Mouse (Mus musculus) cerebellum, adult (tissue): ENCODE measurements around the gene Ddx28.
"Not testable (repeated sequence)": the region's sequence is repeated elsewhere in the genome, so short reads cannot be mapped to it uniquely, and the experiment has no call there.

Experiments used
- ATAC-seq: cut with Nextera tagmentation; 2 replicates; pipeline ENCODE4 v1.9.2; 2017; ENCODE audit warnings: mild to moderate bottlenecking, moderate library complexity, mixed read lengths; ENCODE audit not compliant: insufficient number of reproducible peaks, low FRiP score, low TSS enrichment

The Ddx28 gene

DNA sequence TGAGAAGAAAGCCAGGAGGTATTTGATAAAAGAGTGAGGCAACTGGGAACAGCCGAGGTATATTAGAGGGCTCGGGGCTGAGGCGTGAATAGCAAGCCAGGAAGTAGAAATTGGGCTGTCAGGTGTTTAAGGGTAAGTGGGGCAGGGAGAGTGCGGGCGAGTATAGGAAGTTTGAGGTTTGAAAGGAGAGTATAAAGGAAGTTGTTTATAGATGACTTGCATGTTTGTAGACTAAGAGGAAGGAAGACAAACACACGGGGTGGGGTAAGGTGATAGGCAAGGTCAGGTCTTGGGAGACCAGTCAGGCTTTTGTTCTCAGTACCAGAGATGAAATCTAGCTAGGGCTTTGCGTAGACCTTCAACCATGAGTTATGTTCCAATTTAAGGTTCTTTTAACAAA lies 5.4 kb upstream of the Ddx28 start:
- ATAC-seq, result no peak

DNA sequence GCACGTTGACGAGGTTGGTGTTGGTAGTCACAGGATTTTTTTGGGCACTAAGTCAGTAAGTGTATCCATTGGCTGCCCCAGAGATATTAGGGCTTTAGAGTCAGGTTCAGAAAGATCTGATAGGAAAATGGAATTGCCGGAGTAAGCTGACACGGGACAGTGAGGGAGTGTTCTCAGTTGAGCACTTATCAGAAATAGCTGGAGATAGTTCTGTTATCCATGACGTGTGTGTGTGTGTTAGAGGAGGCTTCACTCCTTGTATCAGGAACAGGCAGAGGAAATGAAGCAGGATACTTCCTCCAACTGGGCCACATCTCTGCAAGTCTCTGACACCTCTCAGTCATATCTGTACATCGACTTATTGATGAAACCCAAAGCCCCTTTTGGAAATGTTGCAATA lies 4.6 kb upstream of the Ddx28 start:
- ATAC-seq, result no peak

GRCm38 (mm10) chr8:106012203-106012602 lies 521 bp upstream of the Ddx28 start:
- not testable (repeated sequence) for ATAC-seq

DNA sequence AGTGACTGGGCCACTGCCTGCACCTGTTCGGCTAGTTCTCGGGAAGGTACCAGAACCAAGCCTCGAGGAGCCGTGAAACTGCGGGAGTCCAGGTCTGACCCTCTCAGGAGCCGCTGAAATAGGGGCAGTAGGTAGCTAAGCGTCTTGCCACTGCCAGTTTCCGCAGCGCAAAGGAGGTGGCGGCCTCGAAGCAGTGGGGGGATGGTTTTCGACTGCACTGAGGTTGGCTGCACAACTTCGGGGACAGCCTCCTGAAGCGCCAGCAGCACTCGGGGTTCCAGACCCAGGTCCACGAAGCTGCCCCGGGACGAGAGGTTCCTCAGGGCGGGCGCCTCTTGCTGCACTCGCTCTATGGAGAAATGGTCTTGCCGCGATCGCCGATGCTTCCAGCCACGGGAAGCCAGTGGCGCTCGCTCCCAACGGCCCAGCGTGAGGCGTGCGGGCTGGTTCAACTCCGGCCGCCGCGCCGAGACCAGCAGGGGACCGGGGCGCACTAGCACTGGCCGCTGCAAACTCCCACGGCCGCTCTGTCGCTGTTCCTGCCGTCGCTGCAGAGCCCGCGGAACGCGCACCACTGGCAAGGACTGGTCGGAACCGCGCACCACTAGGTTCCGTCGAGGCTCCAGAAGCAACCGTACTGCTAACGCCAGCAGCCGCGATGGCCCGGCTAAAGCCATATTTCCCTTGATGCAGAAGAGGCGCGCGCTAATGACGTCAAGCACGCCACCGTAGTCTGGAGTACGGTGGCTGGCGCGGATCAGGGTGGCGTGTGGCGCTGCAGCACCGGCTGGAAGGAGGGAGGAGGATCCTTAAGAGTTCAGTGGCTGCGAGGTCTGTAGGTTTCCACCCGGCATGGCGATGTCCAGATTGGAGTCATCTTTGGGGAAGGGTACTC lies 687 bp downstream of the Ddx28 start:
- ATAC-seq, result peak; percentile 92

GRCm38 (mm10) chr8:106007891-106008290 lies 3.8 kb downstream of the Ddx28 start:
- not testable (repeated sequence) for ATAC-seq

DNA sequence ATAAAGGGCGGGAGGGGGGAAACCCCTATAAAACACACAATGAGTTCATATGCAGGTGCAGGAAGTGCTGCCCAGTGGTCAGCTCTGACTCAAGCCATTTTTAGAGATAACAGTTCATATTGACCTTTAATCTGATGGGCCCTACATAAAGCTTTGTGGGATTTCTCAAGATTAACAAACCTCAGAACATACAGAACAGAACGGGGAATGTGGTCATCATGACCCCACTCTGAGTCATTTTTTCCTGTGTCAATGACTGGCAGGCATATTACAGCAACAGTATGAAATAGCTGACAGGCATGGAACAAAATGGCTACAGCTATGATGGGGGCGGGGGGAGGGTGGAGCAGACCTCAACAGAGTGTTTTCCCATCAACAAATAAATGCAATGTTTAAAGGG lies 4.5 kb downstream of the Ddx28 start:
- no peak for ATAC-seq

- no peak for ATAC-seq
Observed at GRCm38 (mm10) chr8:106006413-106006812, 5.3 kb downstream of the Ddx28 start.

GRCm38 (mm10) chr8:106005875-106006274 lies 5.8 kb downstream of the Ddx28 start, which contains the start of gene Dpep2nb:
Gene Dpep2nb, minus strand, starts transcription at chr8:106005975.
- ATAC-seq, result no peak

GRCm38 (mm10) chr8:106004538-106005207 lies 7.0 kb downstream of the Ddx28 start:
- no peak for ATAC-seq

DNA sequence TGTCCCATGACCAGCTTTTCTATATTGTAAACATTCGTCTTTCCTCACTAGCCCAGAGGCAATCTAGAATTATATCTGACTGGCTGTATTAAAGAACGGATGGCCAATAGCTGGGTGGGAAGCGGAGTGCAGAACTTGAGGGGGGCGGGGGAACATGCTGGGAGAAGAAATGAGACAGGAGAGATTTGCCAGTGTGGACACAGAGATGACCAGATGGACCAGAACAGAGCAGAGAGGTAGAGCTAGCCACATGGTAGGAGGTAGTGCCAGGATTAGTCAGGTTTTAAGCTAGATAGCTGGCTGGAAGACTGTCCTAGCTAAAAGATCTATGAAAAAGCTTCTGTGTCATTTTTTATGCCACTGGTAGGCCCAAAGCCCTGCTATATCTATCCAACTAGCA lies 9.8 kb downstream of the Ddx28 start:
- peak; percentile 99 for ATAC-seq

DNA sequence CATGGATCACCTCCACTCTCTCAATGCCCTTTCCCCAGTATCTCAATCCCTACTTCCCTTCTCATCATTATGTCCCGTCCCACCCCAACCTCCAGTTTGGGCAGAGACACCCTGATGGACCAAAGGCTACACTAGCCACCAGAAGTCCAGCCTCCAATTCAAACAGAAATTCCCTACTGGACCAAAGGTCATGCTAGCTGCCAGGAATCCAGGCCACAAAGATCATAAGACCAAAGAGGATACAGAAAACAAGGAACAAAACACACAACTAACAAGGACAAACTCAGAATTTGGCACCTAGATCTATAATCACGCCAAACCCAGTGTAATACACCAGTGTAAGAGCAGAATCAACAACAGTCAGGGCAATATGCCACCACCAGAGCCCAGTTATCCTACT lies 12.7 kb downstream of the Ddx28 start:
- ATAC-seq, result no peak

DNA sequence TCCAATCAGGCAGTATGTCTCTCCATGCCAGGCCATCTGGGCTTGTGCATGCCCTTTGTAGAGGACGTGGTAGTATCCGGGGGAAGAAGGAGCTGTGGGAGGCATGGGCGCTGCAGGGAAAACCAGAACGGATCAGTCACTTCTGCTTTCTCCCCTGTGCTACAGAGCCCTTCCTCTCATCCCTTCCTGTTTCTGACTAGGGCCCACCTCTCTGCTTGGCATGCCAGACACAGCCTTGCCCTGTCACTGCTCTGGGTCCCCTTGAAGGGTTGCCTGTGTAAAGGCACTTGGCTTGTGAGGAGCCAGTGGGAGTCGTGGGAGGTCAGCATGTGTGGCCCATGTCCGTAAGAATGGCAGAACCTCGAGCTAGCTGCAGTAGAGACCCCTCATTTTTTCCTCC lies 15.3 kb downstream of the Ddx28 start:
- ATAC-seq, result no peak

DNA sequence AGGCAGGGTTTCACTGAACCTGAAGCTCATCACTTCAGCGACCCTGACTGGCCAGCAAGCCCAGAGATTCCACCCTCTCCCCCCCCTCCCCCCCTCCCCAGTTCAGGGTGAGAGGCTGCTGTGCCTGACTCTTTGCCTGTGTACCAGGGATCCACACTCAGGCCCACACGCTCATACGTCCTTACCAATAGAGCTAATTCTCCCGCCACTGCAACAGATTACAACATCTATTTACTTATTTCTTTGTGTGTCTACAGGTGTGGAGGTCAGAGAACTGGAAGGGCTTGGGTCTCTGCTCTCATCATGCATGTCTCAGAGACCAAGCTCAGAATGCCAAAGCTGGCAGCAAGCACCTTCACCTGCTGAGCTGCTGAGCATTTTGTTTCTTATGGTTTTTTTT lies 18.5 kb downstream of the Ddx28 start:
- ATAC-seq, result no peak

DNA sequence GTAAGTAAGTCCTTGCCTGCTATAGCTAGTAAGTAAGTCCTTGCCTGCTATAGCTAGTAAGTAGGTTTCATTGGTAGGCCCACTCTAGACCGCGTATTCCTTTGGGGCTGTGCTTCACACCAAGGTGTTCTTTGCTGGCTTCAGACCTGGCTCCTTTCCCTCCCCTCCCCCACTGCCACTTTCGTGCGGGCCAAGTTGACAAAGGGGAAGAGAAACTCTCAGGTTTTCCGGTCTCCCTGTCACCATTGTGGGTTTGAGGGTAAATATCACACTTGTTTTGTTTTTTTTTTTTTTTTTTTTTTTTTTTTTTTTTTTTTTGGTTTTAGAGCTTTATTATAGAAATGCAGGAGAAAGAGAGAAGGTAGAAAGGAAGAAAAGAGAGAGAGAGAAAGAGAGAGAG lies 19.2 kb downstream of the Ddx28 start:
- ATAC-seq, result no peak

DNA sequence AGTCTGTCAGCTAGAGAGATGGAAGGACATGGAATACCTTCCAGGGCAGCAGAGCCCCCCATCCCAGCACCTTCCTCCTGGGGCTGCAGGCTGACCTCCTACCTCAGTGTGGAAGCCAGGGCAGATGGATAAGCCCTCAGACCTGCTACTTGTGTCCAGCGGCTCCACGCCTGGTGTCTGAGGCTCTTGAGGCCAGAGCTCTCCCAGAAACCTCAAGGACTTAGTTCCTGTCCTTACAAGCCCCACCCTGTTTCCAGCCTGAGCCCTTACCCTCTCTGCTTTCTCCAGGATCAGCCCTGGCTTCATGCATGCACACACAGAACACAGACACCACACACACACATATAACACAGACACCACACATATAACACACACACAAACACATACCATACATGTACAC lies 20.1 kb downstream of the Ddx28 start:
- ATAC-seq, result no peak

GRCm38 (mm10) chr8:105990856-105991387 lies 20.8 kb downstream of the Ddx28 start, which contains the start of gene Dus2:
Gene Dus2, plus strand, starts transcription at chr8:105991337.
- ATAC-seq, result peak; percentile 79; the same call in 1 of the 2 replicates

- ATAC-seq, result no peak
Observed at GRCm38 (mm10) chr8:105988546-105988945, 23.1 kb downstream of the Ddx28 start.

DNA sequence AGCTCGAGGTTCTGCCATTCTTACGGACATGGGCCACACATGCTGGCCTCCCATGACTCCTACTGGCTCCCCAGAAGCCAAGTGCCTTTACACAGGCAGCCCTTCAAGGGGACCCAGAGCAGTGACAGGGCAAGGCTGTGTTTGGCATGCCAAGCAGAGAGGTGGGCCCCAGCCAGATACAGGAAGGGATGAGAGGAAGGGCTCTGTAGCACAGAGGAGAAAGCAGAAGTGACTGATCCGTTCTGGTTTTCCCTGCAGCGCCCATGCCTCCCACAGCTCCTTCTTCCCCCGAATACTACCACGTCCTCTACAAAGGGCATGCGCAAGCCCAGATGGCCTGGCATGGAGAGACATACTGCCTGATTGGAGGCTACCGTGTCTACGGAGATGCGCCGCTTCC lies 28.3 kb downstream of the Ddx28 start:
- ATAC-seq, result not testable (repeated sequence)

DNA sequence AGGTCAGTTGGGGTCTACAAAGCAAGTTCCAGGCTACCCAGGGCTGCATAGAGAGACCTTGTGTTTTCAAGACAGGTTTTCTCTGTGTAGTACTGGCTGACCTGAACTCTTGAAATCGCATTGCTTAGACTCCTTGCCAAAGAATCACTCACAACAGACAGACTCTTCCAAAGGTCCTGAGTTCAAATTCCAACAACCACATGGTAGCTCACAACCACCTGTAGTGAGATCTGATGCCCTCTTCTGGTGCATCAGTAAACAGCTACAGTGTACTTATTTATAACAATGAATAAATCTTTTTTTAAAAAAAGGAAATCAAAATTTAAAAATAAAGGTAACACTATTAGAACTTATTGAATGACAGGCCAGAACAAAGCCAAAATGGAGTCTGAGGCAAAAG lies 30.5 kb downstream of the Ddx28 start:
- ATAC-seq, result no peak

DNA sequence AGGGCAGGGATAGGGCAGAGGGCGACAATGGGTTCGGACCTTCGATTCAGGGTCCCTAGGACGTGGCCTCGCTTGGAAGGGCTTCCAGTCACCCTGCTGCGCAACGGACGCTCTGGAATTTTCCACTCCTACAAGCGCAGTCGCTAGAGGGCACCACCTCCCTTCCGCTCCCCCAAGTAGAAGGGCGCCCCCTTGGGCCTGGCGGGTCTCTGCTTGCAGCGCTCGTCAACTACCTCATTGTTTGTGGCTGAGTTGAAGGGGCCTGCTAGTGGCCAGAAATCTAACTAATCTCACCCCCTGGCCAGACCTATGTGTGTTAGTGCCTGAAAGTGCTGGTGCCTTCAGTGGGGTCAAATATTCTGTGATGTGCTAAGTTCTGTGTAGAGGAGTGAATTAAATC lies 32.4 kb downstream of the Ddx28 start, which contains the start of gene Dpep3:
Dpep3 (minus strand) TSS at position 105 of the 400 bp plus-strand sequence.
- no peak for ATAC-seq

GRCm38 (mm10) chr8:105975363-105975762 lies 36.3 kb downstream of the Ddx28 start:
- ATAC-seq, result no peak
